Mouse (Mus musculus) heart, postnatal 25 days (tissue): Measurements from ENCODE around the gene Tenm3. TPM values are rescaled to one million over a fixed set of nuclear protein-coding genes. Genes with fewer than 3 reads are reported as not detected.

ENCODE experiments used
- DNase-seq: peaks from one replicate; pipeline ENCODE4 v3.0.0; 2022; ENCODE audit warnings: low spot score
- intact Hi-C: fragments of 180-260 bp; cut with DNase I; formaldehyde crosslinking; loops from one replicate; pipeline ENCODE4 v1.15.1; 2025
- total RNA-seq, 2 experiments: library from RNA; stranded (reverse); gene quantifications; 2 replicates each; pipeline ENCODE4 v1.2.3; 2021

Gene Tenm3
- total RNA-seq, 2 experiments from 2014 or later: 3.4 to 4.1 TPM

DNA sequence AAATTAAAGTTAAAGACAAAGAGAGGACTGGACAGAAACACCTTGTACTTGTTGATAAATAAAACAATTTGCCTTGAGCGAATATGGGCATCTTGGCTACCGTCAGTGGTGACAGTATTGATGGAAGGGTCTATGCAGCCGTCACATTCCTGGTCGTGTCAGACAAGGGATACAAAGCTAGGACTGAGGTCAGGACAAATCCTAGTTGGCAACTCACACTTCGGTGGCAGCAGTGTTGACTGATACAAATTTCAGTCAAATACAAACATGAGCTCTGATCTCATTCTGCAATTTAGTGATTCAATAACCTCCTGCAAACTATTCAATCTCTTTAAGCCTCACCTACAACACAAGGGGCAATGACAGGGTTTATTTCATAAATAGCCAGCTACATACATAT is 298.1 kb downstream of the Tenm3 start:
- intact Hi-C loops: no loop called here
- no peak for DNase-seq

DNA sequence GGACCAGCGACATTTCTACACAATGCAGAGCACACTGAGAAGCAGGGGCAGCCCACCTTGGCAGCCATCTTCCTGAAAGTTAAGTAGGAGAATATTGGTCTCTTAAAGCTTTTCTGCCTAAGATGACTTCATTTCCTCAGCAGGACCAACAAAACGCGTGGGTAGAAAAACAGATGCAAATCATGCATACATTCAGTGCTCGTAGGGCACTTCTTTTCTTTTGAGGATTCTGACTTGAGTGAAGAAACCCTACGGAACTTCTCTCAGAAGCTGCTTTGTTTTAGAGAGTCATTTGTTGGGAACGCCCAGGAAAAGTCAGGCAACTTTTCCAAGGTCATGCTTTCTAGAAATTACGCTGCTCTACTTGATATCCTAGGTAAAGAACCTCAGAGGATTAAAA is 298.9 kb downstream of the Tenm3 start:
- DNase-seq: no peak
- intact Hi-C loops: no loop called here

DNA sequence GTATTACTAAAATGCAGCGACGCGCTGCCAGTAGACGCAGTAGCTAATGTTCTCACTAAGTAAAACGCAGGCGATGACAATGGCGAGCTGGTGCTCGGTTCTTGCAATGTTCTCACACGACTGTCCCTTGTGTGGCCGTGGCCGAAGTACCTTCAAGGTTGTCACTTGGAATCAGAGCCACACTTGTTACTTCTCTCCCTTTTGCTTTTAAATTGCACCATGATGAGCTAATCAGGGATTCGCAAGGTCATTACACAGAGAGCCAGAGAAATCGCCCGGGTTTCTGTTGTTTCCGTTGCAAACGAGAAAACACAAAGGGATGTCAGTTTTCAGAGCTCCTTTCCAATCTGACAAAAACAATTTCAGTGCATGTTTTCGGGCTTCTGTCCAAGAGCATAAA is 301.6 kb downstream of the Tenm3 start:
- no peak for DNase-seq
- intact Hi-C loops: no loop called here

DNA sequence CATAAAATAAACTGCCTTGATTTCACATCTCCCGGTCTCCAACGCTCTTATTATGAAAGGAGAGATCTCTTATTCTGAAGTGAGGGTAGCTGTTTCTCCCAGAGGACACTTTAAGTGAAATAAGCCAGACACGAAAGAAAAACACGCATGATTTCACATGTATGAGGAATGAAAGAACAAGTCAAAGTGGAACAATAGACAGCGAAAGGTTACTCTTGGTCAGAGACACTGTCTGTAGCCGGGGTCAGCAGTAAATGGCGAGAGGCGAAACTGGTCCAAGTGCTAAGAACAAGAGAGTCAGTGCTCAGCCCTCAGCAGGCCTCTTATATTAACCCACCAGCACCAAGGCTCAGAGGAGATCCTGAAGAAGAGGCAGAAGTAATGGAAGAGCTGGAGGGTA is 302.9 kb downstream of the Tenm3 start:
- intact Hi-C loops: no loop called here
- DNase-seq: no peak

DNA sequence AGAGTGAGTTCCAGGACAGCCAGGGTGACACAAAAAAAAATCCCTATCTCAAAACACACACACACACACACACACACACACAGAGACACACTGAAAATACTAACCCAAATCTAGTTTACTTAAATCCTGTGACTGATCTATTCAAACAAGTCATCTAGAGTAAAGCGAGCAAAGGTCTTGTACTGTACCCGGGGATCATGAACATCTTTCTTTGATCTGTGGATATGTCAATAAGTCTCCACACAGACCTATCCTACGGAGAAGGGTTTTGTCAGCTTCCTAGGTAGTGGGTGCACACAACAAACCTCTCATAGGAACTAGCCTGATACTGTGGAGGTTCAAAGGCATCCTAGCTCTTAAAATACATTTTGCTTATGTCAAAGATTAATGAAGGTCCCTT is 307.9 kb downstream of the Tenm3 start:
- DNase-seq: no peak
- intact Hi-C loops: no loop called here

DNA sequence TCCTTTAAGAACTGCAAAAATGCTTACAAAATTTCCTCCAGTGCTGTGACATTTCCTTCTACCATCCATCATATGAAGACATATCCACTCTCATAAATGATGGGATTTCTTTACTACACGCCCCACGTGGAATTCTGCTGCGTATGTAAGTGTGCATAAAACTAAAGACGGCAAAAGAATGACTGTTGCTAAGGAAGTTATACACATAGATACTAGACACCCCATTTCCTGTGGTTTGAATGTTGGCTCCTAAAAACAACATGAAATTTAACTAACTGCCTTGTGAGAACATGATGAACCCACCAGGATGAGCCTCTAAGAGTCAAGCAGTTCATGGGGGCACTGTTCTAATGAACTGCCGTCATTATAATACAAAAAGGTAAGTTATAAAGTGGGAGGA is 312.0 kb downstream of the Tenm3 start:
- DNase-seq: no peak
- intact Hi-C loops: no loop called here

DNA sequence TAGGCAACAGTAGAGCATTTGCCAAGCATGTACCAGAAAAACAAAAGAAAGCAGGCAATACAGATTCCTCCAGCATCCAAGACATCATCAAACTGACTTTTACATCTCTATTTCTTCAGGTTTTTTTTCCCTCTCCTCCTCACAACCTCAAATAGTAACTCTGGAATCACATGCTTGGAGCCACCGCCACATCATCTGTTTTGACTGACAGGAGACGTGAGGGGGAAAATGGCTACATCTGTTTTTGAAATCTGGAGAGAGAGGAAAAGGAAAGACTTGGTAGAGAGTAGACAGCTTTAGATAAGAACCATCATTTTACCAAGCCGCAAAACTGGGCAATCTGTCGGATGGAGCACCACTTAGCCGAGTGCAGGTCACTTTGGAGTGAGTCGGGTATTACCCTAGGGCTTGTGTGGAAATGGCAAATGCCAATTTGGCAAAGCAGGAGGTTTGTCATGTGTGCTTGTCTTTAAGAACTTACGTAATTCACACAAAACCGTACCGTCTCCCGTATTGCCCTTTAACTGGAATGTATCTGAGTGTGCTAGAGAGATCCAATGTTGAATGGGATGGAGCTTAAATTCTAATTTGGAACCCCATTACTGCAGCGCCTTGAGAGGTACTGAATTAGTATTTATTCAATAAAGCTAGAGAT is 312.7 kb downstream of the Tenm3 start:
- DNase-seq: no peak
- intact Hi-C loops: no loop called here

DNA sequence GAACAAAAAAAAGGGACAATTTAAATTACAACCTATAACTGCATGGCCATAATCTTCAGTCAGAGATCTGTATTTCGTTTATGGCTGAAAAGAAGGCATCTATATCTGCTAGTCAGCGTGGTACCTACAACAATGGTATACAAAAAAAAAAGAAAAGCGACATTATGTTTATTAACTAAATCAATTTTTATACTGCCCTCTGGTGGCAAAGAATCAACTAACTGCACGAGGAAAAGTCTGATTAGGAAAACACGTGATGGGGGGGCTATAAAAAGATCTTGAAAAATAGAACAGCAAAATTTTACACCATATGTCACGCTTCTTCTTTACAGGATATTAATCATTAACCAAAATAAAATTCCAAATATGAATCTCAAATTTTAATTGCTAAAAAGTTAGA is 316.3 kb downstream of the Tenm3 start:
- DNase-seq: no peak
- intact Hi-C loops: loop anchor here (2.0 kb wide), 1 partner anchor 305 kb away; no protein-coding TSS in a partner anchor

DNA sequence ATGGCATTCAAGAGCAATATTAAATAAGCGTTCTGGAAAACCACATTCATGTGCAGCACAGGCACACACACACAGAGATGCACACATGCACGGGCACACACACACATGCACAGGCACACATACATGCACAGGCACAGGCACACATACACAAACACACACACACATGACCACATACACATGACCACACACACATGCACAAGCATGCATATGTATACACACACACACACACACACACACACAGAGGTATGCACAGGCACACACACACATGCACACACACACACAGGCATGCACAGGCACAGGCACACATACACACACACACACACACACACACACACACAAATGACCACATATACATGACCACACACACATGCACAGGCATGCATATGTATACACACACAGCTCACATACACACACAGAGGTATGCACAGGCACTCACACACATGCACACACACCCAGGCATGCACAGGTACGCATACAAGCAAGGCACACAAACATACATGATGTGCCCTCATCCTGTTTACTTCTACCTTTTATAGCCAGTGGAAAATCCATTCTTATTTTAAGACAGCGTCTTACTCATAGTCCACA is 321.1 kb downstream of the Tenm3 start:
- DNase-seq: no peak
- intact Hi-C loops: no loop called here

DNA sequence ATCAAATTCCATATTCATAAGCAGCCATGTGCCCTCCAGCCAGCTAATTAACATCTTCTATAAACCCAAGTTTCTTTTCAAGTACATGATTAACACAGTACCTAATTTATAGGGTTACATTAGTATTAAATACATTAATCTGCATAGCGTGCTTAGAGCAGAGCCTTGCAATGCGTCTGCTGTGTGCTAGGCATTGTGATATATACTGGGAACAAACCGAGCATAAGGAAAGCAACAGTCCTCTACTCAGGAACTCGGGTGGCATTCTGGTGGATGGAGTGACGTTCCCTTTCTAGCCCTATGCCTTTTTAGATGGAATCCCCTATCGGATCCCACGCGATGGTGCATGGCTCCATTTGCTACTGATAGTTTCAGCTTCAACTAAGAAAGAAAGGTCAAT is 321.7 kb downstream of the Tenm3 start:
- intact Hi-C loops: no loop called here
- no peak for DNase-seq

DNA sequence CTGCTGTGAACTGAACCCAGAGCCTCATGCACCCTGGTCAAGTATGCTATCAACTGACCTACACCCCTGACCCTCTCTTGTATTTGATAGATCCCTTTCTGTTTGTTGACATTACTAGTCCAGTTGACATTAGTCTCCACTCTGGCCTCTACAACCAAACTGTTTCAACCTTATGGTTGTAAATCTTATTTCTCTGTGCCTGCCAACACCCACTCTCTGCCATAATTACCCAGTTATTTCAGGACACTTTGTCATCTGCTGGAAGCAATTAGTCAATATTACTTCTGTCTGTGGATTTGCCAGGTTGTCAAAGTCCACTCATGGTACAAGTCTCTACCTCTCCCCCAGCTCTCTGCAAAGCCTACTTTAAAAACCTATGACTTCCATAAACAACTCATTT is 326.3 kb downstream of the Tenm3 start:
- intact Hi-C loops: no loop called here
- no peak for DNase-seq

DNA sequence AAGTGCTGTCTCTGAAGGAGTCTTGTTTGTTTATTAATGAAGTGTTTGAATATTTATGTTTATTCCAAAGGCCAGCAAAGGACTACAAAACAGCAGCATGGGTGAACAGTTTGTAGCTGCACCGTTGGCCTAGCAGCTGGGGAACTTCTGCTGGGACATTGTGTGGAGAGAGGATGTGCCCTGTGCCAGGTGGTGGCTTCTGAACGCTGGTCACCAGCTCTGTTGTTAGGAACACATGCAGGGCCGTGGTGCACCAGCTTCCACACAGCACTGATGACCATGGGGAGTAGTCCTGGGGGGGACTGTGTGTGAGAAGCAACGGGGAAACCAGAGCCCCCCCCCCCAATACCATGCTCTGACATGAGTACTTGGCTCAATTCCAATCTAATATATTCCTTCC is 329.5 kb downstream of the Tenm3 start:
- DNase-seq: no peak
- intact Hi-C loops: no loop called here

DNA sequence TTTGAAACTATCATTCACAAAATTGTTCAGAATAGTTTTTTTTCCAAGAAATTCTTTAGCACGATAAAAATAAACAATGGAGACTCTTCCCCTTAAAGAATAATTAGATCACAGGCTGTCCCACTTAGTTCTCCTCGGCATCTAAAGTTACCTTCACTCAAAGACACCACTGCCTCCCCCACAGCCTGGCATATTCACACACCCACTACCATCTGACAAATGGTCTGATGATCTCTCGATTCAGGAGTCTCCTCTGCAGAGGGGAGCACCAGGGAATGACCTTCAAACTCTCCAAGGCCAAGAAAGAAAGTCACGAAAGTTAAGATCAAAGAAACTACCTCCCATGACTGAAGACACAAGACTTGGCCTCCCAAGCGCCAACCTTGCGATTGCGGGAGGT is 329.9 kb downstream of the Tenm3 start:
- no peak for DNase-seq
- intact Hi-C loops: no loop called here

DNA sequence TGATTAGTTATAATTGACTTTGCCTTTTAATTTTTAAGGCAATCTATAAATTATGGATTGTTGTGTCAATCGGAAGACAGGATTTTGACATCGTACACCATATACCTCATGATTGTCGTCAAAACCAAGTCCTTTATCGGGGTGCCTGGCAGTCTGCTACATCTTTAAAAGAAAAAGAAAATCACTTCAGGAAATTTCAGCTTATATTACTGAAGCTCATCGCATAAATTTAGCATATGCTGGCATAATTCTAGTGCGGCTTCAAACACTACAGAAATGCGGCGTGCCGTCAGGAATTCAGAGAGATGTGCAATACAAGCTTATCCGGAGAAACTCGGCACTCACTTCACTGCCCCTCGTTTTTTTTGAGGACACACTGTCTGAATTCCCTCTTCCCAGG is 332.2 kb downstream of the Tenm3 start:
- no peak for DNase-seq
- intact Hi-C loops: no loop called here

DNA sequence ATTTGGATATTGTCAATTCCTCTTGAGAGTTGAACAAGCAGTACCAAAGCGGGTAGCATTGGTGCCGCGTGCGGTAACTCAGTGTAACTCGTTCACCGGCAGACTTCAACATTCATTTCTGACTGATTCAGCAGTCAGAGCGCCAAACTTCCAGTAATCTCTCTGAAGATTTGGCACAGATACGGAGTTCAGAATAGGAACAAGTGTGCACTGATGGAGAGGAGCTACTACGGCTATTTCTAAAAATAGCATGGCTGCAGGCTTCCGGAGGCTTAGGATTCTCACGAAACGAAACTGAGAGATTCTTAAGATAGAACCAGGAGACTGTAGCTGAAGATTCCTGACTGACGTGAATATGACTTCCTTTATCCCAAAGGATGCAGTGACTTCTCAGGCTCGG is 332.6 kb downstream of the Tenm3 start:
- no peak for DNase-seq
- intact Hi-C loops: no loop called here

DNA sequence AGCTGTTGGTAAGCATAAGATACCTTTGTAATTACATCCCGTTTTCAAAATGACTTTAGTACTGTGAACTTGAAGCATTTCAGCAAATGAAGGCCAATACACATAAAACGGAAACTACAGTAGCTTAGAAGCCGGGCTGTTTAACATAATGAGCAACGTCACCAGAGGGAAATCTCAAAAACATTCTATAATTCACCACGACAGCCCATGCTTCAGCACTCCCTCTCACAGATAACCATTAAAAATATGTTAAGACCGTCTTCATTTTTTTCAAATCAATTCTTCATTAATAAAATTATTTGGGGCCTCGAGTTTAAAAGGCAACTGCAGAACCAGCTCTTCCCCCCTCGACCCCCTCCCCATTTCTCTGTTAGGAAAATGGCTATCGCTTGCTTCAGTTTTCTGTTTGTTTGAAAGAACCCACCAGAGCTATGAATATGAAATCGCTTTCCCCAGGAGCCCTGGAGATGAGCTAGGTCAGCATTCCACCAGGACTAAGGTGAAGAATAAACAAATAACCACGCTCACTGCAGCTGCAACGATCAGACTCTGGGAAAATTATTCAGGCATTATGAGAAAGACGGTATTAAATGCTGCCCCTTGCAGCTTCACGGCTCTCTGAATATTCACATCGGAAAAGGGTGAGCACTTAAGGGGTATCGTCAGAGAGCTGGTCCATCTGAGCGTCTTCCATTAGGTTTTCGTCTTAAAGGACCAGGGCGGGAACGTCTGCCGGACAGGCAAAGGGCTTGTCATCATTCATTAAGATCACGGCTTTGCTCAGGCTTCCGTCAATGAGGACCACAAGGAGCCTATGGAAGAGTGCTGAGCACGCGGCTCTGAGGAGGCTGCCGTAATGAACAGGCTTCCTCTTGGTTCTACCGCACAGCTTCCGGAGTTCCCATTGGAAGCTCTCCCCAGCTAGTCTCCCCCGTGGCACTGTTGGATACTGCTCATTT is 334.8 kb downstream of the Tenm3 start:
- DNase-seq: no peak
- intact Hi-C loops: no loop called here

DNA sequence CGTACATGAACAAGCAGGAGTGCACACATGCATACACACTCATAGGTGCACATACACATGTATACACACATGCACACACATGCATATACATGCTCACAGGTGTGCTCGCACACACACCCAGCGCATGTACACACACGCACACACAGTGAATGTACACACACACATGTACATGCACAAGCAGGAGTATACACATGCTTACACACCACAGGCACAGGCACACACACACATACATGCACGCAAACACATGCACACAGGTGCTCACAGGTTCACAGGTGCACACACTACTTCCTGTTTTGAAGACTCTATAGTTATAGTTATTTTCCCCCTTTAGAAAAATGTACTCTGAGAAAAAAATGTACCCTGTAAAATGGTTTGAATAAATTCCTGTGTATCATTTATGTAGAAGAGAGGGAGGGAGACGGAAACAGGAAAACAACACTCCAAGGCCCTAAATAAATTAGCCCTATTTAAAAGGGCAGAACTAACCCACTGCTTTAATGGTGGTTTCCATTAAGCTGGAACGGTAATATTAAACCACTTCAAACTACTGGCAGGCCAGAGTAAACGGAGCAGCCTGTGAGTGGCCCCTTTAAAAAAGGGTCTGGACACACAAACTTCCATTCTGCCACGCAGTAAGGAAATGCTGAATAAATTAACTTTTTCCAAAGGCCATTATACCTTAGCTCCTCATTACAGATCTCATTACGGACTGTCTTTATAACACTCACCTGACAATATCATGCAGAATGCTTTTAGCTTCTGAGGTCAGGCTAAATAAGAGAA is 335.8 kb downstream of the Tenm3 start:
- intact Hi-C loops: no loop called here
- DNase-seq: no peak

DNA sequence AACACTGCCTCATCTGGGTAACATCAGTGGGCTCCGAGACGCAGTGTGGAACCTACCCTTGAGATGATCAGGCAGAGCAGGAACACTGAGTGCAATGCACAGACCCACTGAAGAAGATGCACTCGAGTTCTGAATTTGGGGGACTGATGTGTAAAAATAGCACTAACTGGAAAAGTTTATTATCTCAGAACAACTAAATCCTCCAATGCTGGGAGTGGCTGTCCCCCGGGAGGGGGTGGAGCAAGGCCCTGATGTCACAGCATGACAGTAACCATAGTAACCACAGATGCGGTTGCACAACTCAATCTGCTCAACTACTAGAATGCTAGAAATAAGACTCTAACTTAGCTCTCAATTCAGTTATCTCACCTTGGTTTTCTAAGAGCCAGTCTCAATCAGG is 351.3 kb downstream of the Tenm3 start:
- peak; percentile 21 for DNase-seq
- intact Hi-C loops: no loop called here

DNA sequence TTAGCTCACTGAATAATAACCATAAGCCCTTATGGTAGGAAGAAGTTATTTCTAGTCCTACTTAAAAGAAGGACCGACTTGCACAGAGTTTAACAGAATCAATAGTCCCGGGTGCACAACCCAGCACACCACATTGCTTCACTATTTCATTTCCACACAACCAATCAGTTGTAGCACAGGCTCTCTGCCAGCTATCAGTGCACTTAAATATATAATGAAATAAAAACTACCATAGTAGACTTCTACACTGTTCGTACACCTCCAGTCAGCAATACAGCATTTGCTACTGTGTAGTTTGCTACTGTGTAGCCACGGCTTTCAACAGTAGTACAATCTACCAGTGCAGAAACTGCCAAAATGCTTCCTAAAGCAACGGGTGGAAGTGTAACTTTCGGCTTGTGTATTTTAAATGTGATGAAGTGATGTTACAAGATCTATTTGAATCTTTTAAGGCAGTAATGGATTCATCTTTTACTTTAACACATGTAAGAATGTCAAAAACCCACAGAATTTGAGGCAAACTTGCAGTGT is 353.1 kb downstream of the Tenm3 start:
- DNase-seq: no peak
- intact Hi-C loops: no loop called here

DNA sequence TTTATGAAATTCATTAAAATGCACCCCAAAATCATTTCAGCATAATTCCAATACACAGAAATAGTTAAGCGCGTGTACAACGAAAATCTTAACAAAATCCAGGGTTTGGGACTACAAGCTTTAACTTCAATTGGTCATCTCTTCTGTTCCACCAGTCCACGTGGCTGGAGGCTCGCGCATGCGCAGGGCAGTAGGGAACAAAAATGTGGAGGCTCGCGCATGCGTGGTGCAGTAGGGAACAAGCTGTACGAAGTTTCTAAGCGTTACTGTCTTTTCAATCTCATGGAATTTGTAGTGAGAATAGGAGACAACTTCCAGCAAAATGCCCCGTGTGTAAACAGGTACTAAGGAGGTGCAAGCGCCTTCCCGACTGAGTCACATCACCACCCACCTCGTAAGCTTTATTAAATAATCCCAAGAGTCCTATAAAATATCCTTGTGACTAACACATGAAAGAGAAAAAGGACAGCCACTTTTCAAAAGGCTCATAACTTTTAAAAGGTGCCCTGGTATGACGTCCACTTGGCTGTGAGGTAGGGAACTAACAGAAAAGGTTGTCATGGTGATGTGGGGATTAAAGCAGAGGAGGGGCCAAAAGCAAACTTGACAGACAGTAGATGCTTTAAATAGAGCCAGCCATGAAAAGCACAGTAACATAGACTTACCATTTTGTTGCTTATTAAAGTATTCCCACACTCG is 353.7 kb downstream of the Tenm3 start:
- DNase-seq: no peak
- intact Hi-C loops: no loop called here
